Mouse (Mus musculus): ENCODE measurements at regions not wholly inside any gene's neighbourhood (a gene's known extent, or its start where the extent isn't known, plus 50 kb on each side); places are given as distances from the start of the nearest gene placed in this dataset.

- TF ChIP-seq EP300 (optimal IDR thresholded peaks at IDR 0.05): no peak
- no peak for TF ChIP-seq CTCF (IDR thresholded peaks at IDR 0.05; ENCODE audit: low read depth)
Measured at GRCm38 (mm10) chr6:68738573-68738972, 1203.0 kb upstream of the Tacstd2 start.

Measured in stomach, postnatal 0 days (tissue).